Mouse (Mus musculus): ENCODE results near the gene Atp5s. TPM values are rescaled to one million over a fixed set of nuclear protein-coding genes. Genes with fewer than 3 reads are reported as not detected.

Gene Atp5s
- polyA plus RNA-seq, 1 experiment: 20.2 TPM

GRCm38 (mm10) chr12:69732221-69732620, 7.5 kb downstream of the Atp5s start:
- no peak for TF ChIP-seq POLR2A (IDR thresholded peaks at IDR 0.05; ENCODE audit: low read depth, low read length)
- TF ChIP-seq CTCF (conservative IDR thresholded peaks at IDR 0.05; ENCODE audit: insufficient read depth, insufficient read length, low read depth, low read length): no peak
- Histone ChIP-seq H3K36me3 (ENCODE audit: control insufficient read depth, insufficient read depth, low read length) (no peaks in the 10 kb centered on the region), H3K4me3 (ENCODE audit: insufficient read depth, low read depth, low read length) (no peak overlapping the region), H3K27ac (ENCODE audit: insufficient read depth, low read depth, low read length) (no peak overlapping the region), H3K27me3 (replicated peaks; ENCODE audit: control insufficient read depth, insufficient read depth, low read length) (no peaks in the 10 kb centered on the region), H3K4me1 (ENCODE audit: control insufficient read depth, insufficient read depth, low read length) (peaks cover 7% of the 10 kb centered on the region)
- WGBS: 67% methylated on average over 5 of the region's 5 CpGs
- no peak for DNase-seq

GRCm38 (mm10) chr12:69733518-69733917, 8.8 kb downstream of the Atp5s start:
- no peak overlapping the region for H3K4me3 ChIP-seq (ENCODE audit: insufficient read depth, low read depth, low read length)

GRCm38 (mm10) chr12:69733923-69734322, 9.2 kb downstream of the Atp5s start:
- no peaks in the 10 kb centered on the region for H3K27me3 ChIP-seq (replicated peaks; ENCODE audit: control insufficient read depth, insufficient read depth, low read length)
- no peak for DNase-seq
- H3K36me3 ChIP-seq (ENCODE audit: control insufficient read depth, insufficient read depth, low read length): no peaks in the 10 kb centered on the region
- no peak overlapping the region for H3K4me3 ChIP-seq (ENCODE audit: insufficient read depth, low read depth, low read length)
- H3K4me1 ChIP-seq (ENCODE audit: control insufficient read depth, insufficient read depth, low read length): peaks cover 7% of the 10 kb centered on the region
- WGBS: 67% methylated on average over 3 of the region's 3 CpGs
- TF ChIP-seq CTCF (conservative IDR thresholded peaks at IDR 0.05; ENCODE audit: insufficient read depth, insufficient read length, low read depth, low read length): no peak
- H3K27ac ChIP-seq (ENCODE audit: insufficient read depth, low read depth, low read length): no peak overlapping the region

More at GRCm38 (mm10) chr12:69733518-69733917, 8.8 kb downstream of the Atp5s start:
- no peak for TF ChIP-seq POLR2A (IDR thresholded peaks at IDR 0.05; ENCODE audit: low read depth, low read length)
- DNase-seq: peak; percentile 55
- Histone ChIP-seq H3K27ac (ENCODE audit: insufficient read depth, low read depth, low read length) (no peak overlapping the region), H3K36me3 (ENCODE audit: control insufficient read depth, insufficient read depth, low read length) (no peaks in the 10 kb centered on the region), H3K4me1 (ENCODE audit: control insufficient read depth, insufficient read depth, low read length) (peaks cover 7% of the 10 kb centered on the region), H3K27me3 (replicated peaks; ENCODE audit: control insufficient read depth, insufficient read depth, low read length) (no peaks in the 10 kb centered on the region)
- WGBS: 0% methylated on average over 2 of the region's 2 CpGs

GRCm38 (mm10) chr12:69741965-69742364, 17.2 kb downstream of the Atp5s start:
- Histone ChIP-seq H3K27me3 (replicated peaks; ENCODE audit: control insufficient read depth, insufficient read depth, low read length) (no peaks in the 10 kb centered on the region), H3K27ac (ENCODE audit: insufficient read depth, low read depth, low read length) (no peak overlapping the region), H3K36me3 (ENCODE audit: control insufficient read depth, insufficient read depth, low read length) (peaks cover 1% of the 10 kb centered on the region), H3K4me3 (ENCODE audit: insufficient read depth, low read depth, low read length) (no peak overlapping the region), H3K4me1 (ENCODE audit: control insufficient read depth, insufficient read depth, low read length) (no peaks in the 10 kb centered on the region; the same call in 1 of the 2 replicates)
- WGBS: 45% methylated on average over 5 of the region's 5 CpGs
- peak; percentile 31 for DNase-seq
- TF ChIP-seq CTCF (conservative IDR thresholded peaks at IDR 0.05; ENCODE audit: insufficient read depth, insufficient read length, low read depth, low read length): no peak
- TF ChIP-seq POLR2A (IDR thresholded peaks at IDR 0.05; ENCODE audit: low read depth, low read length): no peak

- DNase-seq: no peak
- TF ChIP-seq CTCF (conservative IDR thresholded peaks at IDR 0.05; ENCODE audit: insufficient read depth, insufficient read length, low read depth, low read length) (no peak), POLR2A (IDR thresholded peaks at IDR 0.05; ENCODE audit: low read depth, low read length) (no peak)
- WGBS: 71% methylated on average over 5 of the region's 5 CpGs
- Histone ChIP-seq H3K36me3 (ENCODE audit: control insufficient read depth, insufficient read depth, low read length) (peaks cover 1% of the 10 kb centered on the region), H3K4me1 (ENCODE audit: control insufficient read depth, insufficient read depth, low read length) (no peaks in the 10 kb centered on the region; the same call in 1 of the 2 replicates), H3K27me3 (replicated peaks; ENCODE audit: control insufficient read depth, insufficient read depth, low read length) (no peaks in the 10 kb centered on the region), H3K4me3 (ENCODE audit: insufficient read depth, low read depth, low read length) (no peak overlapping the region), H3K27ac (ENCODE audit: insufficient read depth, low read depth, low read length) (no peak overlapping the region)
Measured at GRCm38 (mm10) chr12:69744138-69744537, 19.4 kb downstream of the Atp5s start.

- Histone ChIP-seq H3K4me3 (ENCODE audit: insufficient read depth, low read depth, low read length) (no peak overlapping the region), H3K36me3 (ENCODE audit: control insufficient read depth, insufficient read depth, low read length) (peaks cover 3% of the 10 kb centered on the region; the same call in 1 of the 2 replicates), H3K27me3 (replicated peaks; ENCODE audit: control insufficient read depth, insufficient read depth, low read length) (no peaks in the 10 kb centered on the region), H3K4me1 (ENCODE audit: control insufficient read depth, insufficient read depth, low read length) (no peaks in the 10 kb centered on the region), H3K27ac (ENCODE audit: insufficient read depth, low read depth, low read length) (no peak overlapping the region)
- DNase-seq: peak; percentile 67
- 0 out of 2 replicates have a peak, but pooled peaks have one; percentile 9 for TF ChIP-seq CTCF (conservative IDR thresholded peaks at IDR 0.05; ENCODE audit: insufficient read depth, insufficient read length, low read depth, low read length)
- no peak for TF ChIP-seq POLR2A (IDR thresholded peaks at IDR 0.05; ENCODE audit: low read depth, low read length)
- 30% methylated on average over 10 of the region's 10 CpGs for WGBS
Measured at GRCm38 (mm10) chr12:69751864-69752341, 27.2 kb downstream of the Atp5s start.

GRCm38 (mm10) chr12:69753936-69754335, 29.2 kb downstream of the Atp5s start:
- no peak for DNase-seq
- Histone ChIP-seq H3K27ac (ENCODE audit: insufficient read depth, low read depth, low read length) (no peak overlapping the region), H3K4me3 (ENCODE audit: insufficient read depth, low read depth, low read length) (no peak overlapping the region), H3K36me3 (ENCODE audit: control insufficient read depth, insufficient read depth, low read length) (peaks cover 3% of the 10 kb centered on the region; the same call in 1 of the 2 replicates), H3K27me3 (replicated peaks; ENCODE audit: control insufficient read depth, insufficient read depth, low read length) (no peaks in the 10 kb centered on the region), H3K4me1 (ENCODE audit: control insufficient read depth, insufficient read depth, low read length) (peaks cover 7% of the 10 kb centered on the region; the same call in 1 of the 2 replicates)
- no peak for TF ChIP-seq CTCF (conservative IDR thresholded peaks at IDR 0.05; ENCODE audit: insufficient read depth, insufficient read length, low read depth, low read length)
- TF ChIP-seq POLR2A (IDR thresholded peaks at IDR 0.05; ENCODE audit: low read depth, low read length): no peak
- 53% methylated on average over 5 of the region's 5 CpGs for WGBS
